Mouse (Mus musculus) embryonic facial prominence, embryonic 10.5 days (tissue): ENCODE measurements around the gene Lrwd1. TPM values are rescaled to one million over a fixed set of nuclear protein-coding genes. Genes with fewer than 3 reads are reported as not detected.

Source experiments
- DNase-seq: peaks from one replicate; pipeline ENCODE4 v3.0.0-alpha.2; 2017; ENCODE audit warnings: low spot score
- H3K27ac ChIP-seq: fragments of 300-500 bp; sonication (generic); replicated peaks from 2 replicates; pipeline ENCODE4 v1.5.1; 2016; ENCODE audit warnings: mild to moderate bottlenecking
- H3K27me3 ChIP-seq: fragments of 300-500 bp; sonication (generic); replicated peaks from 2 replicates; pipeline ENCODE4 v1.6.1; 2016; ENCODE audit warnings: low read depth, mild to moderate bottlenecking; ENCODE audit not compliant: poor library complexity, severe bottlenecking
- H3K36me3 ChIP-seq: fragments of 300-500 bp; sonication (generic); replicated peaks from 2 replicates; pipeline ENCODE4 v1.6.1; 2016; ENCODE audit warnings: mild to moderate bottlenecking, moderate library complexity
- H3K4me1 ChIP-seq: fragments of 300-500 bp; sonication (generic); 2 replicates; pipeline ENCODE4 v1.6.1; 2016
- H3K4me3 ChIP-seq: fragments of 300-500 bp; sonication (generic); 2 replicates; pipeline ENCODE4 v1.5.1; 2016; ENCODE audit warnings: mild to moderate bottlenecking, moderate library complexity
- H3K9me3 ChIP-seq: fragments of 300-500 bp; sonication (generic); 2 replicates; pipeline ENCODE4 v1.6.1; 2016; ENCODE audit warnings: mild to moderate bottlenecking
- WGBS: fragments of 180-500 bp; shearing (Covaris S2); methylation state at CpG from one replicate; pipeline ENCODE4 v1.1.7; 2016; 5-methylcytosine and 5-hydroxymethylcytosine counted together
- microRNA-seq: library from miRNA; unstranded; fragments of <30 nt; microRNA quantifications from one replicate; pipeline ENCODE4, GENCODE M21; 2017
- polyA plus RNA-seq: library from polyadenylated mRNA; unstranded; fragments of >200 nt; fragmentation: Nextera tagmentation; extraction: Ambion mirVana; gene quantifications from 2 replicates; pipeline ENCODE4 v1.2.1, GENCODE M21; 2016

Gene Lrwd1
- polyA plus RNA-seq, 1 experiment from 2014 or later, result 59.7 TPM

DNA sequence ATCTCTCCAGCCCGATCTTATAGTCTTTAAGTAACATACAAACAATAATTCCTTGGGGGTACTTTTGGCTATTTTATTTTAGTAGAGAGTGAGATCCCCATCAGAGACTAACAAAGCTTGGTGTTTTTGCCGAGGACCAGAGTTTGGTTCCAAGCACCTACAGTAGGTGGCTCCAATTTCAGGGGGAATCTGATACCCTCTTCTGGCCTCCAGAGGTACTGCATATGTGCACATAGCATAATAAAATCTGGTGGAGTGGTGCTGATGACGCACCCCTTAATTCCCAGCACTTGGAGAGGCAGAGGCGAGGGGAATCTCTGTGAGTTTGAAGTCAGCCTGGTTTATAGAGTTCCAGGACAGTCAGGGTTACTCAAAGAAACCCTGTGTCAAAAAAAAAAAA lies 53.5 kb downstream of the Lrwd1 start:
- DNase-seq, result no peak
- H3K9me3 ChIP-seq, result no peaks in the 10 kb centered on the region
- H3K27ac ChIP-seq, result no peak overlapping the region
- 81% methylated on average over 4 of the region's 4 CpGs for WGBS
- H3K4me1 ChIP-seq, result peaks cover 28% of the 10 kb centered on the region
- H3K27me3 ChIP-seq, result peaks cover 35% of the 10 kb centered on the region
- no peak overlapping the region for H3K4me3 ChIP-seq
- H3K36me3 ChIP-seq, result no peaks in the 10 kb centered on the region

DNA sequence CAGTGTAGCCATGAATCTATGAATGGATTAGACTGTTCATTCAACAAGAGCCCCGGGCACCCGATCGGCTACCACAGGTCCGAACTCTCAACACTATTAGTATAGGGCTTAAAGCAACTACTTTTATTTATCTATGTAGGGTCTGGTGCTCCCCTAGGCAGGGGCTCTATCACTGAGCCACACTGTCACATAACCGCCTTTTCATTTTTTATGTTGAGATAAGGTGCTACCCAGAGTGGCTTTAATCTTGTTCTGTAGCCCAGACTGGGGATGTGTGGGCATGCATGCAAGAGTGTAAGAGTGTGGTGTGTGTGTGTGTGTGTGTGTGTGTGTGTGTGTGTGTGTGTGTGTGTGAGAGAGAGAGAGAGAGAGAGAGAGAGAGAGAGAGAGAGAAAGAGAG lies 57.7 kb downstream of the Lrwd1 start:
- Histone ChIP-seq H3K27ac (no peak overlapping the region), H3K27me3 (no peaks in the 10 kb centered on the region), H3K4me3 (no peak overlapping the region), H3K4me1 (peaks cover under 1% of the 10 kb centered on the region; the same call in 1 of the 2 replicates), H3K9me3 (no peaks in the 10 kb centered on the region), H3K36me3 (no peaks in the 10 kb centered on the region)
- no peak for DNase-seq
- 94% methylated on average over 5 of the region's 5 CpGs for WGBS

- no peaks in the 10 kb centered on the region for H3K27me3 ChIP-seq
- H3K4me3 ChIP-seq, result no peak overlapping the region
- DNase-seq, result no peak
- no peaks in the 10 kb centered on the region for H3K4me1 ChIP-seq
- no peaks in the 10 kb centered on the region for H3K36me3 ChIP-seq
- WGBS, result 92% methylated on average over 9 of the region's 9 CpGs
- H3K9me3 ChIP-seq, result no peaks in the 10 kb centered on the region
- no peak overlapping the region for H3K27ac ChIP-seq
Observed at GRCm38 (mm10) chr5:136077001-136077550, 58.8 kb downstream of the Lrwd1 start.

DNA sequence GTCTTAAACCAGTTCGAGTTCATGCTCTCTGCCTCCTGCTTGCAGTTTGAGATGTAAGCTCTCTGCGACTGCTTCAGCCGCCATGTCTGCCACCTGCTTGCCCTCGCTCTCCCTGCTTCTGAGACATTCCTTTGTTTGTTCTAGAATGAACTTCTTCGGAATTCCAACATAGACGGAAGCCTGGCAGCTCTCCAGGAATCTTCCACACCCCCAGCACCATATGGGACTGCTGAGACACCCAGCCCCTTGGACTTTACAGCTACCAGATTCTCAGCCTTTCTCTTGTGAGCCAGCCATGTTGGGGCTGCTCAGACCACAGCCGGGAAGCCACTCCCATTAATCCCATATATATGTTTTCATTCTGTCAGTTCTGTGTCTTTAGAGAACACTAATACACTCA lies 59.6 kb downstream of the Lrwd1 start:
- H3K4me1 ChIP-seq, result no peaks in the 10 kb centered on the region
- no peaks in the 10 kb centered on the region for H3K27me3 ChIP-seq
- whole genome bisulfite sequencing, result 69% methylated on average over 7 of the region's 7 CpGs
- no peak overlapping the region for H3K27ac ChIP-seq
- H3K9me3 ChIP-seq, result no peaks in the 10 kb centered on the region
- no peaks in the 10 kb centered on the region for H3K36me3 ChIP-seq
- no peak for DNase-seq
- H3K4me3 ChIP-seq, result no peak overlapping the region

DNA sequence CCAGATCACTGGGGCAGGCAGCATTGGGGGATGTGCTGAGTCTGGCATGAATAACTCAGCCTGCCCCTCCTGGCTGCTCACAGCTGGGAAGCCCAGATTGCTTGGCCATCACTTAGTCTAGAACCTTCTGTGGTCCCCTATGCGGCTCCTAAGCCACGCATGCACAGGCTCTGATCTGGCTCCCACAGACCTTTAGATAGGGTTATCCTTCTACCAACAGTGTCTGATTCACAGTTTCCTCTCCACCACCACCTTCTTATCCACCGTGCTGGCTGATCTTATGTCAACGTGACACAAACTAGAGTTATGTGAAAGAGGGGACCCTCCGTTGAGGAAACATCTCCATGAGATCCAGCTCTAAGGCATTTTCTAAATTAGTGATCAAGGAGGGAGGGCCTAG lies 60.8 kb downstream of the Lrwd1 start:
- Histone ChIP-seq H3K4me3 (no peak overlapping the region), H3K9me3 (no peaks in the 10 kb centered on the region), H3K36me3 (no peaks in the 10 kb centered on the region), H3K4me1 (no peaks in the 10 kb centered on the region), H3K27ac (no peak overlapping the region), H3K27me3 (no peaks in the 10 kb centered on the region)
- 89% methylated on average over 5 of the region's 5 CpGs for WGBS
- no peak for DNase-seq

- no peak for DNase-seq
- WGBS, result 67% methylated on average over 11 of the region's 11 CpGs
- Histone ChIP-seq H3K27me3 (no peaks in the 10 kb centered on the region), H3K4me1 (no peaks in the 10 kb centered on the region), H3K27ac (no peak overlapping the region), H3K9me3 (no peaks in the 10 kb centered on the region), H3K36me3 (no peaks in the 10 kb centered on the region), H3K4me3 (no peak overlapping the region)
Observed at GRCm38 (mm10) chr5:136073526-136073925, 62.3 kb downstream of the Lrwd1 start.

- H3K36me3 ChIP-seq, result no peaks in the 10 kb centered on the region
- WGBS, result 72% methylated on average over 6 of the region's 6 CpGs
- H3K27ac ChIP-seq, result no peak overlapping the region
Observed at GRCm38 (mm10) chr5:136073051-136073450, 62.8 kb downstream of the Lrwd1 start.

More at GRCm38 (mm10) chr5:136073051-136073450, 62.8 kb downstream of the Lrwd1 start:
- Histone ChIP-seq H3K9me3 (no peaks in the 10 kb centered on the region), H3K4me1 (no peaks in the 10 kb centered on the region), H3K27me3 (no peaks in the 10 kb centered on the region), H3K4me3 (no peak overlapping the region)
- DNase-seq, result no peak

Small RNA genes within 50 kb of the gene (microRNA-seq; reads per million reads assigned to microRNA genes)
- gene Mir7035, result not detected

Other genes with a start within 250 kb of the Lrwd1 start
- 24.0 and 24.4 TPM in 2 replicates for gene Hspb1, start 248.2 kb downstream of the Lrwd1 start, polyA plus RNA-seq
- 244 and 257 TPM in 2 replicates for gene Ywhag, start 201.5 kb downstream of the Lrwd1 start, polyA plus RNA-seq
- gene Ssc4d, start 161.5 kb downstream of the Lrwd1 start, polyA plus RNA-seq, result 3.1 and 4.0 TPM in 2 replicates
- not detected in 2 replicates for gene Zp3, start 156.0 kb downstream of the Lrwd1 start, polyA plus RNA-seq
- 38.5 and 39.2 TPM in 2 replicates for gene Dtx2, start 141.3 kb downstream of the Lrwd1 start, polyA plus RNA-seq
- 0.32 and 0.78 TPM in 2 replicates for gene Upk3b, start 97.6 kb downstream of the Lrwd1 start, polyA plus RNA-seq
- gene Upk3bl, start 81.6 kb downstream of the Lrwd1 start, polyA plus RNA-seq, result 6.0 and 6.7 TPM in 2 replicates
- 2.4 and 4.7 TPM in 2 replicates for gene Rasa4, start 52.2 kb downstream of the Lrwd1 start, polyA plus RNA-seq
- gene Polr2j, start 19.4 kb downstream of the Lrwd1 start, polyA plus RNA-seq, result 300 and 301 TPM in 2 replicates
- 26.3 and 29.1 TPM in 2 replicates for gene Alkbh4, start 72 bp upstream of the Lrwd1 start, polyA plus RNA-seq
- 7.4 and 8.2 TPM in 2 replicates for gene Orai2, start 34.6 kb upstream of the Lrwd1 start, polyA plus RNA-seq
- gene Prkrip1, start 62.9 kb upstream of the Lrwd1 start, polyA plus RNA-seq, result 68.6 and 76.8 TPM in 2 replicates
- 14.1 and 17.0 TPM in 2 replicates for gene Sh2b2, start 110.5 kb upstream of the Lrwd1 start, polyA plus RNA-seq